Mouse (Mus musculus) embryo, embryonic 11 days (tissue): ENCODE results near the gene Sidt1.
"Not testable (repeated sequence)": the region's sequence is repeated elsewhere in the genome, so short reads cannot be mapped to it uniquely, and the experiment has no call there.

Experiments used
- DNase-seq: peaks from one replicate; pipeline ENCODE4 v3.0.0-alpha.2; 2015

The Sidt1 gene

DNA sequence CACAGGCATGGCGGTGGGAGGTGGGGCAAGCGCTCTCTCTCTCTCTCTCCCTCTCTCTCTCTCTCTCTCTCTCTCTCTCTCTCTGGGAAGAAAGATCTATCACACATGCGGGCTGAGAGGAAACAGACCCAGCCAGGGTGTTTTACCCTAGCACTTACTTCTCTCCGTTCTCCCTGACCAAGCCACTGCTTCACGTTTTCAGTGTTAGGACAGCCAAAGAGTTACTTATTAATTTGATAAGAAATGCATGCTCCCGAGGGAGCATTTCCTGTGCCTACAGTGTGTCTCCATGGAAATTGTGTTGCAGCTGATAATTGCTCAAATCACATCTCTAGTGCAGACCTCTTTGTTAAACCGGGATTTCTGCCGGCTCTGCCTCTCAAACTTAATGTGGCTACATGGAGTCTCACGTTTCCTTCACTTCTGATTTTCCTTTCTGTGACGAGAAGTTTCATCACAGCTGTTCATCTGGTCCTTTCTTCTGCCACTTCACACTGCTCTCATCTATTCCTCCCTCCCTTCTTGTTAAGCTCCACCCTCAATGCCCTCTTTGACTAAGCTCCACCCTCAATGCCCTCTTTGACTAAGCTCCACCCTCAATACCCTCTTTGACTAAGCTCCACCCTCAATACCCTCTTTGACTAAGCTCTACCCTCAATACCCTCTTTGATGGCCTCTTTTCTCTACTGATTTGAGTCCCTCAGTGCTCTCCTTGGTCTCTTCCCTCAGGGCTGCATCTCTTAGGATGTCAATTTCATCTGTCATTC lies 30.7 kb downstream of the Sidt1 start:
- DNase-seq: no peak

DNA sequence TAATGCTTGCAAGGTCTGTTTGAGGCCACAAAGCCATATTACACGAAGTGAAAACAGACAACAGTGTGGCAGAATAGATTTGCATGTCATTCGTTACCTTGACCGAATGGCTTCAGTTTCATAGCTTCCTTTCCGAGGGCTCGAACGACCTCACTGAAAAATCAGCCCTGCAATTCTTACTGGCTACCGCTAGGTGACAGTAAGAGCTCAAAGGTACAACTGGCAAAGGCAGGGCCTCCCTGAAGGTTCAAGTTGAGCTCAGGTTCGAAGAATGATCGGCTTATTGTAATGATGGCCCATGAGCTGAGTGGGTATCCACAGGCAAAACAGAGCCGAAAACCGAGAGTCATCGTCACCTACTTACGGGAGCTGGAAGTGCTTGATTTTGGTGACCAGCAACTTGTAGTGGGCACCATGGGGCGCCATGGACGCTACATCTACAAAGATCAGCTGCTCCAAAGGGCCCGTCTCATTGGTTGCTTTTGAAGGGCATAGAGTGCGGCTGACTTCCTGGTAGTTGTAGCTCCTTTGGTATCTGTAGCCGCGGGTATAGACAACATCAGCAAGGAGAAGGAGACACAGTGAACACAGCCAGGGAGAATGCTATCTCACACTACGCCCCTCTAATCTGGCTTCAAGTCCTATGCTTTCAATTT lies 33.4 kb downstream of the Sidt1 start:
- peak; percentile 37 for DNase-seq

- DNase-seq: no peak
These were observed 39.0 kb downstream of the Sidt1 start for GRCm38 (mm10) chr16:44293960-44294359.

DNA sequence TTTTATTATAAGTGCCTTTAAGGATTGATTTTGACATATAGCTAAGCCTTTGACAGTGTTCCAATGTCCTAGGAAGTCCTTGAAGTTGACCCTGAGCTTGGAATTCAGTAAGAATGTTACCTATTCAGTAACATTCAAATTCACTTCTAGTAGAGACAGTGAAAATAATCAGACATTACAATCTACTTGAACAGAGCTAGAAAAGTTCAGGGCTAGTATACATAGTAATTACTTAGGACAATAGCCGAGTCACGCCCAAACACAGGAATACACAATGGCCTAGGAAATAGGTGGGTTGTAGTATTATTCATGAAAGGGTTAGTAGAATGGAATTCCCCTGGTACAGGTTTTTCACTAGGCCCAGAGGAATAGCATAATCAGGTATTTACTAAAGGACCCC lies 40.3 kb downstream of the Sidt1 start:
- DNase-seq: not testable (repeated sequence)

DNA sequence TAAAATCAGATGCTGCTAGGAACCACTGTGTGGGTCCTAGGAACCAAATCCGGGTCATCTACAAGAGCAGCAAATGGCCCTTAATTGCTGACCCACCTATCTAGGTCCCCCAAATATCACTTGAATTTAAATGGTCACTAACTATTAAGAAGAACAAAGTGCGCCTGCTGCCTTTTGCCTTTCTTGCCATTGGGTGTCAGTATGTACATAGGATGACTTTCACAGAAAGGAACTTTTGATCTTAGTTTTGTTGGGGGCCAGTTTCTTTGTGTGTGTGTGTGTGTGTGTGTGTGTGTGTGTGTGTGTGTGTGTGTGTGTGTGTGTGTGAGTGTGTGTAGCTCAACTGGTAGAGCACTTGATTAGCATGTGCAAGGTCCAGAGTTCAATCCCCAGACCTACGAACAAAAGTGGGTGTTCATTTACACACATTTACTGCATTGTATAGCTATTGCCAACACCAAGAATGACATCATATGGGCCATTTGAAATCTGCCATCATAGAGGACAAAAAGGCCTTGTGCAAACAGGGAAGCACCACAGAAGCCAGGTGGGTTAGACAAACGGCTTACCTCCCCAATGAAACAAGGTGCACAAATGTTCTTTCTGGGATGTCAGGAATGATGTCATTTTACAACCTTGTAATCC lies 43.9 kb downstream of the Sidt1 start:
- no peak for DNase-seq

DNA sequence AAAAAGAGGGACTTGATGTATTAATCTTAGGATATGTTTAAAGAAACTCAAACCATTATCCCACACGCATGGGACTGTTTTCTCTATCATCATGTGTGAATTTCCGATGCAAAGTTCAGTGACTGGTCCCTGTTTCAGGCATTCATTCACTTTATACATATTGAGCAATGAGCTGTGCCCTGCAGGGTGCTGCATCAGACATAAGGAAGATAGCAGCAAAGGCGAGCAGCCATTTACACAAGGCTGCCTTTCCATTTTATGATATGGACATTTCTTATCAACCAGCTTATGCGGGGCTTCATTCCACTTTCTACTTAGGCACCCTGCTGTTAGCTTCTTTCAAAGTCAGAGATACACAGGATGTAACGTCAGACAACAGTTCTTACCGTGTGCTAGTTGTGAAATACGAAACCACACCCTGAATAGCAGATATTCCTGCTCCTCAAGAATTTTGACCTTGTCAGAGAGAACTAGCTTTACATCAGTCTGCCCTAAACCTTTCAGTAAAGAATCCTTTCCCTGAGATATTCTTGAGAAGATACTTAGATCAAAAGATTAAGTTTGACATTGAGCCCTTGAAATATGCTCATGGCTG lies 45.5 kb downstream of the Sidt1 start:
- DNase-seq: no peak

DNA sequence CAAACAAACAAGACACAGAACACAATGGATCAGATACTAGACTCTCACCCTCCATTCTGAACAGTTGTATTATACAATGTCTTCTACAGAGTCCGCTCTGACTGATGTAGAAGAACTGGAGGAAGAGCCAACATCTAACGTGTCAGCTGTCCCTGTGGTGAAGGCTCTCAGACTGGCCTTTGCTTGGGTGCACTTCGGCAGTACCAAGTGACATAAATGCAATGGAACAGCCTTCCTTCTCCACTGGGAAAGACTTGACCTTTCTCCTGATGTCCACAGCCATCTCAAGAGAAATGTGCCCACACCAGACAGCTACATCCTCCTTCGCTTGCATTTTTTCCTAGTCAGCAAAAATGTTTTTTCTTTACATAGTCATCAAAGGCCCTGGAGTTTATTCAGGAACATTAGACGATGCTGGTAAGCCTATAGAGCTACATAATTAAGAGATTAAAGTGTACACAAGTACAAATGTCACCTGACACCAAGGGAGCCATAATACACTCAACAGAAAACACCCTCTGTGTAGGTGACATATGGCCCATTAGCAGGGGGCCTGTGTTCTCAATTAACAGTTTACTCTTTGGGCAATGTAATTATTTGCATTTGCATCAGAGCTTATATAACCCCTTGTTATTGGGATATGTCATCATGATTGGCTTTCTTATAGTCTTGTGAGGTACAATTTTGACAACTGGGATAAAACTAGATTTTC lies 50.2 kb downstream of the Sidt1 start:
- no peak for DNase-seq

DNA sequence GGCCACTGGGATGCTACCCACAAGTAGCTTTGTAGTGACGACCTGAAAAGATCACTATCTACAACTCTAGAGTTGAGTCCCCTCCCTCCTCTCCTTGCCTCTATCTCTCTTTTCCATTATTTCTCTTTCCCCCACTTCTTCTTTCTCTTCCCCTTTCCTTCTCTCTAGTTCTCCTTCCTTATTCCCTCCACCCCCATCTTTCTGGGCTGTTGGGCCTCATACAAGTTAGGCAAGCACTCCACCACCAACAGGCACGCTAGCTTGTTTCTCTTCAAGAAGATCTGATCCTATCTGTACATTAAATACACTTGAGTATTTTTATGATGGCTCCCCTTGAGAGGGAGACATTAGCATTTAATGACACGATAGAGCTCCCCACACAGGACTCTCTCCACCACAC lies 51.0 kb downstream of the Sidt1 start:
- no peak for DNase-seq

GRCm38 (mm10) chr16:44280806-44281205 lies 52.2 kb downstream of the Sidt1 start:
- no peak for DNase-seq

DNA sequence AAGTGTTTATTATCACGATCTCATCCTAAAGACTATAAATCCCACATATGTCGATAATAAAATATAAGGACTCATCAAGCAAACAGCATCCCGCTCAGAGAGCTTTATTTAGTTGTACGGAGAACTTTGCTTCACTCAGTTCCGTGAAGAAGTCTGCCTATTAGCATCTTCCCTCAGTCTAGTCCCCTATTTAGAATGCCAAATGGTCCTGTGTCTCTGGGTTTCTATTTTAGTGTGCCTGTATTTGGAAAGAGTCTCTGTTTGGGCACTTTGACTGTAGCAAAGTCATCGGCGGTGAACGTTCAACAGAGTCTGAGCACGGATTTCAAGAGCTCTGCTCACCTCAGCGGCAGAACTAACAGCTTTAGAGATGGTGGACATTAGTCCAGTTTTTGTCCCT lies 55.8 kb downstream of the Sidt1 start:
- DNase-seq: no peak

DNA sequence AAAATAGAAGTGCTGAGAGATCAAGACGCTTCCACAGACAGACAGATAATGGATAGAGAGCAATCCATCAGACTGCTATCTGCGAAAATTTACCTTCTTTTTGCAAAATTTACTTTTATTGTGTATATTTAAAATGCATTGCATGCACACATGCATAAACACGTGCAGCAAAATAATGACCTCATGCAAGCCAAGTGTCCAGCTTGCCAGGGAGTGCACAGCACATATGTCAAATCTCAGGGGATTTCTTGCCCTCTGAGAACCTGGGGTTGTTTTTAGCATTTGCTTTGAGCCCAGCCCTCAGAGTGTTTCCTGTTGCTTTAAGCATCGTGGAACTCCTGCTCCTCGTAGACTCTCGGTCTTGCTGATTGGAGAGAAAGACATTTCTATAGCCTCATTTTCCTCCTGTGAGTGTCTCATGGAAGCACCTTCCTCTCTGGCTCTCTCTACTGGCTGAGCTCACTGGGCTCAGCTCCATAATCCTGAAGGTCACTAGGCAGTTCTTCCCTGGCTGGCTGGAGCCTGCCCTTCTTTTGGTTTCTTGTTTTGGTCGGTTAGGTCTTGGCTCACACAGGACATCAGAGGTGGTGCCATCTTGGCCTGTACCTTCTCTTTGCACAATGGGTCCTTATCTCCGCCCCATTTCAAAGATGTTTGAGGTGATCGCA lies 61.5 kb downstream of the Sidt1 start:
- DNase-seq: no peak

- no peak for DNase-seq
These were observed 62.4 kb downstream of the Sidt1 start for GRCm38 (mm10) chr16:44270606-44271005.

DNA sequence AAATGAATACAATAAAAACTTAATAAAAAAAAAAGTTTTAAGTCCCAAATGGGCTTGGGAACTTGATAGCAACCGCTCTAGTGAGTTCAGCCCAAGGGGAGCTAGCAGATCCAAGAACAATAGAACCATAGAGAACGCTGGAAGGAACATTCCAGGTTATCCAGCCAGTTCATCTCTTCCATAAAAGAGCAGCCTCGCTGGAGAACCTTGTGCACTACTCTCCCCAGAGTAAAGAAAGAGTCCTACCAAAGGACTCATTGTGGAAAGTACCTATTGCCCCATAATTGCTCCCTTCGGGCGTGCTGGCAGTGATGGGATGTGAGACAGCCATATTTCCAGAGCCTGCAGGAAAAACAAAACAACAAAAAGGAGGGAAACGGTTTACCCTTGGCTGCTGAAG lies 63.4 kb downstream of the Sidt1 start:
- DNase-seq: no peak

GRCm38 (mm10) chr16:44268541-44269215 lies 64.3 kb downstream of the Sidt1 start:
- DNase-seq: no peak

DNA sequence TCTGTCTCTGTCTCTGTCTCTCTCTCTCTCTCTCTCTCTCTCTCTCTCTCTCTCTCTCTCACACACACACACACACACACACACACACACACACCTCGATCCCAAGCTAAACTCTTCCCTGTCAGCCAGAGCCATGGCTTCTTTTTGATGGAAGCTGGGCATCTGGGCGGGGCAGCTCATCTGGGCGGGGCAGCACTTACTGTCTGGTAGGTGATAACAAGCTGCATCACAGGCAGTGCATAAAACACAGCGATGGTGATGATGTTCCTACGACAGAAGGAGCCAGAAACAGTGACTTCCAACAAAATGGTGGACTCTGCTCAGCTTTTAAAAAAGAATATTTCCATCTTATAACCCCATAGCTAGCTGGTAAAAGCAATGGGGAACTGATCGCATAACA lies 67.4 kb downstream of the Sidt1 start:
- DNase-seq: no peak

DNA sequence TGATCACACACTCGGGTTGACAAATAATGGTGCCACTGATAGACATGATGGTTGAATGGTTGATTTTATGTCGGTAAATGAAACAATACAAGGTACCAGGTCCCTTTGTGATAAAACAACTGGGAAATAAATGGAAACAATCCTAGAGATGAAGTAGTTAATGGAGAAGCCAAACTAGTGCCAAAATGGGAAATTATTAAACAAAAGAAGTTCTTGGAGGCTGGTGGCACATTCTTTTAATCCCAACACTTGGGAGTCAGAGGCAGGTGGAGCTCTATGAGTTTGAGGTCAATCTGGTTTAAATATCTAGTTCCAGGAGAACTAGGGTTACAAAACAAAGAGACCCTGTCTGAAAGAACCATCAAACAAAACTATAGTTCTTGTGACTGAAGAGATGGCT lies 68.1 kb downstream of the Sidt1 start:
- no peak for DNase-seq

- DNase-seq: no peak
These were observed 75.5 kb downstream of the Sidt1 start for GRCm38 (mm10) chr16:44257476-44257875.

DNA sequence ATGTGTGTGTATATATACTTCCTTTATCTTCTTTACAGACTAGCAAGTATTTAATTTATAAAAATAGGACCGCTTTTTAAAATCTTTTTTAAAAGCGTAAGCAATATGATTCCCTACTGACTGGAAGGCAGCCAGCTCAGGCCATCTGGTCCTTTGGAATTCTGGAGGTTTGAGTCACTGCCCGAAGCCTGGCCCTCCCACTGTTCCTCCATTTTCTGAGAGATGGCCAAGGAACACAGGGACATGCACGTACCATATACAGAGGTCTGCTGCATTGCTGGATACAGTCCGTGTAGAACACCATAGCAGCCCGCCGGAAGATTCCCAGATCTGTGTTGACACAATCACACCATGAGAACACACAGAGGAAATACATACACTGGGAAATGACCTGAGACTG lies 78.3 kb downstream of the Sidt1 start:
- no peak for DNase-seq

DNA sequence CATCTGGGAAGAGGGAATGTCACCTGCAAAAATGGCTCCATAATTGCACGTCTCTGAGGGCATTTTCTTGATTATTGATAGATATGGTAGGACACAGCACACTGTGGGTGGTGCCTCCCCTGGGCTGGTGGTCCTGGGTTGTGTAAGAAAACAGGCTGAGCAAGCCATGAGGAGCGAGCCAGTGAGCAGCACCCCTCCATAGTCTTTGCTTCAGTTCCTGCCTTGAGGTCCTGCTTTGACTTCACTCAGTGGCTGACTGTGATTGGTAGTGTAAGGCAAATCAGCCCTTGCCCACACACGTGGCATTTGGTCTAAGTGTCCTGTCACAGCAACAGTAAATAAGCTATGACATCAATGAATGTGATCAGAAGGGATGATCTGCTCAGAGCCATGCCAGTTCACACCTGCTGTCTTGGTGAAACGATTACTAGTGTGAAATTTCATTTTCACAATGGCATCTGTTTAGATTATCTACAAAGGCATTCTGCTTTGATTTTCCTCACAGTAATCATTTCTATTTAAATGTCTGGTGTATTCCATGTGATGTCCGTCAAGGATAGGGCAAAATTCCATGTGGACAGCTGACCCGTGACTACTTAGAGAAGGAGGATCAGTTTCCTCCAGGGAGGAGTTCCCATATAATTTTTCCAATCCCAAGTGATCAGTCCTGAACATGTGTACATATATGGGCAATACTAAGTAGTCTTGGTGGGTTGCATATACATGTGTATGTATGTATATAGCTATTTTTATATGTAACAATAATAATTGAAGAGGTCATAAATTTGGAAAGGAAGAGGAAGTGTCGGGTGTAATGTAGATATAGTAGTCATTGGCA lies 79.0 kb downstream of the Sidt1 start:
- no peak for DNase-seq

- no peak for DNase-seq
These were observed 80.3 kb downstream of the Sidt1 start for GRCm38 (mm10) chr16:44252735-44253134.

DNA sequence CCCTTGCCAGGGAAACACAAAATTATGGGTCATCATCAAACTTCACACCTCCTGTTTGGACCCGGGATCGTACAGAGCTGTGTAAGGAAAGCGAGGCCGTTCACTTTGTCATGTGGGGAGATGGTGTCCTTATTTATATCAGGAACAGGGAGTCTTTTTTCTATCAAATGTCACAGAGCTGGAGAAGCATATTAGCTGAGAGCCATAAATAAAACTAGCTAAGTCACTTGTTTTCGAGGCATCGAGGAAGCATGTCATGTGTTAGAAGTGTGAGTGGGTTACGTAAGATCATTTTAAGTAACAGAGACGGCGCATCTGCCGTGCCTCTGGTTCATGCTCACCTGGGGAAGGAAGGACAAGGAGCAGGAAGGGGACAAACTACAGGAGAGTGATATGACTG lies 83.0 kb downstream of the Sidt1 start:
- no peak for DNase-seq
